Mouse (Mus musculus) stomach, embryonic 14.5 days (tissue): ENCODE measurements around the gene Larp4. TPM values are rescaled to one million over a fixed set of nuclear protein-coding genes. Genes with fewer than 3 reads are reported as not detected.
"Not testable (repeated sequence)": the region's sequence is repeated elsewhere in the genome, so short reads cannot be mapped to it uniquely, and the experiment has no call there.

Experiments used
- ATAC-seq: fragments of 200-750 bp; cut with Nextera tagmentation; 2 replicates; pipeline ENCODE4 v1.8.0; 2017; ENCODE audit warnings: low read depth, moderate TSS enrichment; ENCODE audit not compliant: insufficient number of reproducible peaks, insufficient read depth, low FRiP score
- H3K27ac ChIP-seq: fragments of 300-500 bp; sonication (generic); 2 replicates; pipeline ENCODE4 v1.5.1; 2014; ENCODE audit warnings: mild to moderate bottlenecking, low read length, moderate library complexity, mixed read lengths
- H3K27me3 ChIP-seq: fragments of 300-500 bp; sonication (generic); 2 replicates; pipeline ENCODE4 v1.6.1; 2014; ENCODE audit warnings: low read length, control low read depth, mixed read lengths; ENCODE audit not compliant: control insufficient read depth, insufficient read depth
- H3K36me3 ChIP-seq: fragments of 300-500 bp; sonication (generic); 2 replicates; pipeline ENCODE4 v1.6.1; 2014; ENCODE audit warnings: mild to moderate bottlenecking, control low read depth, low read length, moderate library complexity, mixed read lengths; ENCODE audit not compliant: control insufficient read depth, insufficient read depth
- H3K4me1 ChIP-seq: fragments of 300-500 bp; sonication (generic); 2 replicates; pipeline ENCODE4 v1.6.1; 2014; ENCODE audit warnings: low read length, control low read depth, mixed read lengths; ENCODE audit not compliant: control insufficient read depth, insufficient read depth
- H3K4me2 ChIP-seq: fragments of 300-500 bp; sonication (generic); replicated peaks from 2 replicates; pipeline ENCODE4 v1.6.1; 2014; ENCODE audit warnings: low read depth, low read length, control low read depth
- H3K4me3 ChIP-seq: fragments of 300-500 bp; sonication (generic); 2 replicates; pipeline ENCODE4 v1.5.1; 2014; ENCODE audit warnings: low read depth, low read length, control low read depth
- H3K9ac ChIP-seq: fragments of 300-500 bp; sonication (generic); replicated peaks from 2 replicates; pipeline ENCODE4 v1.6.1; 2014; ENCODE audit warnings: low read depth, mild to moderate bottlenecking, control low read depth, low read length, moderate library complexity, mixed read lengths
- H3K9me3 ChIP-seq: fragments of 300-500 bp; sonication (generic); 2 replicates; pipeline ENCODE4 v1.6.1; 2016; ENCODE audit warnings: low read depth, low read length, control low read depth; ENCODE audit not compliant: control insufficient read depth
- WGBS: fragments of 180-500 bp; shearing (Covaris S2); extraction: QIAGEN DNeasy Blood & Tissue Kit; methylation state at CpG from one replicate; pipeline ENCODE4 v1.1.7; 2014; 5-methylcytosine and 5-hydroxymethylcytosine counted together
- polyA plus RNA-seq: library from polyadenylated mRNA; unstranded; fragments of >200 nt; fragmentation: Nextera tagmentation; extraction: Ambion mirVana; gene quantifications from 2 replicates; pipeline ENCODE4 v1.2.1, GENCODE M21; 2014

Larp4 gene
- polyA plus RNA-seq, 1 experiment from 2014 or later, result 44.8 TPM

- Histone ChIP-seq H3K27ac (no peak overlapping the region), H3K27me3 (no peaks in the 10 kb centered on the region), H3K4me3 (no peak overlapping the region), H3K36me3 (no peaks in the 10 kb centered on the region), H3K9ac (no peak overlapping the region), H3K4me1 (no peaks in the 10 kb centered on the region), H3K4me2 (no peak overlapping the region), H3K9me3 (no peaks in the 10 kb centered on the region)
- no peak for ATAC-seq
- WGBS, result 81% methylated on average over 8 of the region's 8 CpGs
Observed at GRCm38 (mm10) chr15:99965103-99965775, 4.6 kb upstream of the Larp4 start.

GRCm38 (mm10) chr15:99966961-99967360 is 2.9 kb upstream of the Larp4 start, which contains the start of gene Fam186a:
TSS of gene Fam186a (minus strand) at chr15:99967061.
- no peak within 1 kb of the TSS for H3K9ac ChIP-seq
- no peak within 1 kb of the TSS for H3K4me2 ChIP-seq
- 78% methylated on average over 4 of the region's 4 CpGs for WGBS
- no peaks in the 10 kb centered on the region for H3K9me3 ChIP-seq
- ATAC-seq, result no peak
- no peak within 1 kb of the TSS for H3K4me3 ChIP-seq
- H3K27ac ChIP-seq, result no peak within 1 kb of the TSS
- H3K27me3 ChIP-seq, result no peaks in the 10 kb centered on the region
- H3K36me3 ChIP-seq, result no peaks in the 10 kb centered on the region
- H3K4me1 ChIP-seq, result no peaks in the 10 kb centered on the region; the same call in 1 of the 2 replicates

GRCm38 (mm10) chr15:99970606-99971005 is 741 bp downstream of the Larp4 start:
- H3K36me3 ChIP-seq, result no peaks in the 10 kb centered on the region
- 79% methylated on average over 1 of the region's 1 CpGs for WGBS
- H3K27me3 ChIP-seq, result no peaks in the 10 kb centered on the region
- H3K27ac ChIP-seq, result no peak overlapping the region
- H3K4me2 ChIP-seq, result no peak overlapping the region
- peaks cover 2% of the 10 kb centered on the region; the same call in 1 of the 2 replicates for H3K4me1 ChIP-seq
- no peak overlapping the region for H3K9ac ChIP-seq
- no peak for ATAC-seq
- no peak overlapping the region for H3K4me3 ChIP-seq
- no peaks in the 10 kb centered on the region for H3K9me3 ChIP-seq

- Histone ChIP-seq H3K27me3 (no peaks in the 10 kb centered on the region), H3K4me3 (peak overlapping the region; percentile 93), H3K27ac (peak overlapping the region; percentile 98), H3K9ac (peak overlapping the region; percentile 87), H3K4me2 (peak overlapping the region; percentile 52), H3K36me3 (no peaks in the 10 kb centered on the region), H3K9me3 (no peaks in the 10 kb centered on the region), H3K4me1 (peaks cover 2% of the 10 kb centered on the region; the same call in 1 of the 2 replicates)
- ATAC-seq, result peak; percentile 98
- under 1% methylated on average over 50 of the region's 50 CpGs for WGBS
Observed at GRCm38 (mm10) chr15:99972361-99972988, 2.6 kb downstream of the Larp4 start.

DNA sequence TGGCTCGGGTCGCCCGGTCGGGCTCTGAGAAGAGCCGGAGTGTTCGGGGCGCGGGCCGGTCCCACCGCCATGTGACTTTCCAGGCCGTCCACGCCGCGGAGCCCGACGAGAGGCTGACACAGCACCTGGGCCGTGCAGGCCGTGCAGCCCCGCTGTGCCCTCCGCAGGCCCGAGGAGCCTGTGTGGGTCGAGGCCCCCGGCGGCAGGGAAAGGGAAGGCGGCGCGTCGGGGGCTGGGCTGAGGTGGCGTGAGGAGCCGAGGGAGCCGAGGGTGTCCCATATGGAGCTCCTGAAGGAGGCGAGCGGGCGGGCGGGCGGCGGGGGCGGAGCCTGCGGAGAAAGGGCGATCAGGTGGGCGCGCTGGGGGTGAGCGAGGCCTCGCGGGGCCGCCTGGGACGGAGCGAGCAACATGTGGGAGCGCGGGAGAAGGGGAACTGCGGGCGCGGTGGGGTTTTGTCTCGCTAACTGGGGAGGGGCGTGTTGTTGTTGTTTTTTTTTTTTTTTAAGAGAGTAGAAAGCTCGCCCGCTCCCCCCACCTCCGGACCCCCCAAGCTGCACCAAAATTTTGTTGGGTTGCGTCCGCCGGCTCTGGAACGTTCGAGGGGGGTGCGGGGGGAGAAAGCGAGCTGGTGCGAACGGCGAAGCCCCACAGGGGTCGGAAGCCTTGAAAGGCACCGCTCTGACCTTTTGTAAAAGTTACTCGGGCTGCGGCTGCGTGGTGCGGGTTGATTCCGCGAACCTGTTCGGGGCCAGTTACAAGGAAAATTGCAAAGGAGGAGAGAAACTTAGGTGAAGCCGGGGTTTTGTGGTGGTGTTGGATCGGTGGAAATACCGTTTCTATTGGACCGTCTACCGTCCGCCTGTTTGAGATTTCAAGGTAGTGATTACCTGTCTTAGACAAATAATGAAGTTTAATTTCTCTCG is 3.4 kb downstream of the Larp4 start:
- Histone ChIP-seq H3K4me2 (peak overlapping the region; percentile 52), H3K27ac (peak overlapping the region; percentile 98), H3K36me3 (no peaks in the 10 kb centered on the region), H3K4me1 (peaks cover 2% of the 10 kb centered on the region; the same call in 1 of the 2 replicates), H3K4me3 (peak overlapping the region; percentile 93), H3K9me3 (no peaks in the 10 kb centered on the region), H3K27me3 (no peaks in the 10 kb centered on the region), H3K9ac (peak overlapping the region; percentile 87)
- peak; percentile 89 for ATAC-seq
- under 1% methylated on average over 83 of the region's 84 CpGs for WGBS

GRCm38 (mm10) chr15:99974476-99975220 is 4.8 kb downstream of the Larp4 start:
- no peak overlapping the region for H3K9ac ChIP-seq
- no peak overlapping the region for H3K27ac ChIP-seq
- H3K4me1 ChIP-seq, result peaks cover 2% of the 10 kb centered on the region; the same call in 1 of the 2 replicates
- H3K4me2 ChIP-seq, result peak overlapping the region; percentile 52; the same call in 1 of the 2 replicates
- H3K36me3 ChIP-seq, result no peaks in the 10 kb centered on the region
- WGBS, result 73% methylated on average over 2 of the region's 2 CpGs
- no peaks in the 10 kb centered on the region for H3K27me3 ChIP-seq
- H3K9me3 ChIP-seq, result no peaks in the 10 kb centered on the region
- ATAC-seq, result no peak
- no peak overlapping the region for H3K4me3 ChIP-seq

- H3K36me3 ChIP-seq, H3K4me1 ChIP-seq, H3K4me2 ChIP-seq, H3K4me3 ChIP-seq, H3K9me3 ChIP-seq, ATAC-seq, H3K9ac ChIP-seq, H3K27ac ChIP-seq, H3K27me3 ChIP-seq: not testable (repeated sequence)
- 82% methylated on average over 2 of the region's 2 CpGs for WGBS
Observed at GRCm38 (mm10) chr15:99976121-99976520, 6.3 kb downstream of the Larp4 start.
